Mouse (Mus musculus) kidney, postnatal 4 days (tissue): ENCODE results near the gene Olfr644.

Experiments
- DNase-seq, 2 experiments: peaks; one replicate each; pipeline ENCODE4 v3.0.0; 2021; ENCODE audit warnings: mixed read lengths in 2 of 2

Olfr644 gene

DNA sequence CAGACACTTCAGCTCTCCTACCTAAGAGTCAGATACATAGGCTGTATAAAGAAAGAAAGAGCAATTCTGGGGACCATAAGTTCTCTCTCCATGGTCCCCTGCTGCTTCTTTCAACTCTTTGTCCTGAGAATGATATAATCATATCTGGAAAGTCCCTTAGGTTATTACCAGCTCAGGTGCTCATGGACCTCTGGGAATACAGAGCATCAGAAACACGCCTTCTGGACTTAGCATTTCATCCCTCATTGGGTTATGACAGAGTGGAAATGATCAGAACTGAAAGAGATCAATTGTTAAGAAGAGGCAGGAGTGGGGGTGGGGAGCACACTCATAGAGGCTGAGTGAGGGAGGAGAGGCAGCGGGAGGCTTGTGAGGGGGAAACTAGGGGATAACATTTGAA lies at the start of gene Olfr644:
Gene Olfr644, minus strand, starts transcription at position 101 of the 400 bp plus-strand sequence.
- DNase-seq, result no peak

DNA sequence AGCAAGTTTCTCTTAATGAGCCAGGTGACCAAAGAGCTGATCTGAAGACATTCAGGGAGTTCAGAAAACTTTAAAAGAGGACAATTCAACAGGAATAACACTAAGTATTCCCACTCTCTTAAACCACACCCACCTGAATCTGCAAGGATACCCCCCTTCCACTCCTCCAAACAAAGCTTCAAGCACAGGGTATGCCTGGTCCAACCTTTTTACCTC lies 33.0 kb upstream of the Olfr644 start, which contains the start of gene Olfr646:
Gene Olfr646, plus strand, starts transcription at position 117 of the 216 bp plus-strand sequence.
- no peak for DNase-seq

DNA sequence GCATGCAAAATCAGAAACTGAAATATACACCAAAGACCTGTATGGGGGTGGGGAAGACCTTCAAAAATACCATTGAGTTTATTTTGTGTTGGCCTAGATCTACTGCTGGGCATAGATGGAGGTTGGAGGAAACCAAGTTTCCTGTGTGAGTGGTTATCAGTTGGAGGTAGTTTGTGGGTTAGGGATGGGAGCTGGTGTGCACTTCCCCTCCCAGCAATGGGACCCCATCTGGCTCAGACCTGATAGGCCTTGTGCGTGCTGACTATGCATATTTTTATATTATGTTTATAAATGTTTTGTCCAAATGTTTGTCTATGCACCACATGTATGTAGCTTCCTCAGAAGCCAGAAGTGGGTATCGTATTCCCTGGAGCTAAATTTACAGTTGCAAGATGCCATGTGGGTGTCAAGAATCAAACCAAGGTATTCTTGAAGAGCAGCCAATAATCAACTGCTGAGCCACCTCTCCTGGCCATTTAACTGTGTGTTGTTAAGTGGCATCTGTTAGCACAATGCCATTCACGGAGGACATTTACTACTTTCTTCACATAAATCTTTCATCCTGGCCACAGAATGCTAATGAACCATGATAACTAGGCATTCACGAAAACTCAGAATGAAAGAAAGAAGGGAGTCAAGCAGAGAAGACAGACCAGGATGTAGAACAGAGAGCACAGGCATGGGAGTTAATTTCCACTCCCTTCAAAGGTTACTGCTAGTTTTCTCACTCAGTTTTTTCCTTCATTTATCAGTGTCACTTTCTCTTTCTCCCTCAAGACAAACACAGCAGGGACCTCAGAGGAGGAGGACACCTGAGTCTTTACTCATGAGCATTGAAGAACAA lies 32.5 kb upstream of the Olfr644 start:
- no peak for DNase-seq

DNA sequence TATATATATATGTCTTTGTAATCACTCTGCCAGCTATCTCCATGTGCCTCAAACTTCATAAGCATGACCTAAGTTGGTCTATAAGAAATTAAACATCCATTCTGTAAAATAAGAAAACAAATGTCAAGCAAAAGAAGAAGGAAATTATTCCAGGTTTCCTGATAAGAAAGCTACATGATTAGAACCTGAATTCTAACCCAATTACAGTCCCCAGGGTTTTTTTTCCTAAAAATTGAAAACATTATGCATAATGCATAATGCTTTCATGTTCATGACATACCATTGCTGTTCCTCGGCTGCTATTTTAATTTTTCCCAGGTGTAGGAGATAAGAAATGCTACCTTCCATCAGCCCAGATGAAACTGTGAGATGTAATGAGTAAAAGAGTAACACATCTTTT lies 13.7 kb upstream of the Olfr644 start, which contains the start of gene Olfr645:
Gene Olfr645, minus strand, starts transcription at position 101 of the 400 bp plus-strand sequence.
- no peak for DNase-seq

DNA sequence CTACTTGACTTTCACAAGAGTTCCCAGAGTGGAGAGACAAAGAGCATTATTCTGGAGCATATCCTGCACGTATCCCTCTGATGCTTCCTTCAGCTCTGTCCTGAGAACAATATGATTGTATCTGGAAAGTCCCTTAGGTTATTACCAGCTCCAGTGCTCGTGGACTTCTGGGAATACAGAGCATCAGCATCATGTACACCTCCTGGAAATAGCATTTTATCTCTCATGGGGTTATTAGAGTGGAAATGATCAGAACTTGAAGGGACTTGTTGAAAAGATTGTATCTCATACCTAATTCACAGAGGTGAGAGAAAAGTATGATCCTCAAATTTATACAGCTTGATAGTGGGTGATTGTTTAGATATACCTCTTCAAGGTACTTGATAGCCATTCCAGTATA lies 10.3 kb downstream of the Olfr644 start, which contains the start of gene 4930516K23Rik:
Gene 4930516K23Rik, minus strand, starts transcription at position 101 of the 400 bp plus-strand sequence.
- no peak for DNase-seq

DNA sequence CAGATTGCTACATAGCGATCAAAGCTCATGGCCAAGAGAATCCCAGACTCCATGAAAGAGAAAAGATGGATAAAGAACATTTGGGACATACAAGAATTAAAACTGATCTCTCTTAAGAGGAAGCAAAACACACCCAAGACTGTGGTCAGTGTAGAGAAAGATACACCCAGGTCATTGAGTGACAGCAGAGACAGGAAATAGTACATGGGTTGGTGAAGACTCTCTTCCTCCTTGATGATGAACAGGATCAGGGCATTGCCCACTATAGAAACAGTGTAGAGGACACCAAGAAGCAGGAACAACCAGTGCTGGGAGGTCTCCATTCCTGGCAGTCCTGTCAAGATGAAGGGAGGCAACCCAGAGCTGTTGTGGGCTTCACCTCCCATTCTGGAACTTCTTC lies 12.5 kb downstream of the Olfr644 start:
- no peak for DNase-seq

DNA sequence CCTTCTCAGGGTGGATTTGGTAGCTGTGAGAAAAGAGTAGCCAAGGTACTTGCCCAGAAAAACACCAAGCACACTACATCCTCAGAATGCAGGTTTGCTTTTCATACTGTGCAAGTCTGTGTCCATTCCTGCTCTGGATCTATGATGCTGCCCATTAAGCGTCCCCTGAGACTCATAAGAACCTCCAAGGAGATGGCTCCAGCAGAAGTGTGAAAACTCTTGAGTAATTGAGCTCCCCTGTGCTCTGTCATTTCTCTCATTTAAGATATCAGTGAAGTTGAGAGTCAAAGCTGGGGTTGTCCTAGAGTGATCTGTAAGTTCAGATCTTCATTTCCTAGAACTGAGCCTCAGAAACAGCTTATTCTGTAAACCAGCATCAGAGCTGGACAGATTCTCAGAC lies 19.1 kb downstream of the Olfr644 start, which contains the start of gene Olfr642:
Gene Olfr642, minus strand, starts transcription at position 101 of the 400 bp plus-strand sequence.
- DNase-seq, result no peak

DNA sequence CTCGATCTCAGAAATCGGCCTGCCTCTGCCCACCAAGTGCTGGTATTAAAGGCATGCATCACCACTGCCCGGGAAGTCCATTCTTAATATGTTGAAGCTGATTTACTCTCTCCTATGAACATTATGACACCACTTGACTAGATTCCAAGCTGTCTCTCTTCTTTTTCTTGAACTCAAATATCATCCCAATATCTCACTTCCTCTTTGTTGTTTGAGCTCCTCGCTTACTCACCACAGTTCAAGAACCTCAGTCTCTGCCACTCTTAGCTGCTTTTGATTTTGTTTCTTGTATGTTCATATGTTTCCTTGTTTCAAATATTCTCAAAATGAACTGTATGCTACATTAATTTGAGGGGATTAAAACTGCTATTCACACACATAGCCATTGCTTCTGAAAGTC lies 20.9 kb downstream of the Olfr644 start:
- DNase-seq, result no peak

DNA sequence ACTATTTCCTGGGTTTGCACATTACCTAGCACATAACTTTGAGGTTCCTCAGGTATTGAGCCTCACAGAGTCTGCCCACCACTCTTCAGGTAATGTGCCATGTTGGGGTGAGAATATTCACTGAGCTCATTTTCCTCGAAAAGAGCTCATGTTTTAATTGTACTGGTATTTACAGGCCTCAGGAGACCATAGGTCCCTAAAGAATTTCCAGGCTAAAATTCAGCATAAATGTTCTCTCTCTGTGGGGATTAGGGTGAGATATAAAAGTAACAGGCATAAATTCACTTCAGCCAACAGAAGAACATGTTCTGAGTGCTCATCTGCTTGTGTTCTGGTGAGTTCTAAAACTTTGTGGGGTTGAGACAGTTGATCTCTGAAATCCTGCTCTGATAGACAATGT lies 36.5 kb downstream of the Olfr644 start, which contains the start of gene Olfr641:
Gene Olfr641, plus strand, starts transcription at position 301 of the 400 bp plus-strand sequence.
- DNase-seq, result no peak

DNA sequence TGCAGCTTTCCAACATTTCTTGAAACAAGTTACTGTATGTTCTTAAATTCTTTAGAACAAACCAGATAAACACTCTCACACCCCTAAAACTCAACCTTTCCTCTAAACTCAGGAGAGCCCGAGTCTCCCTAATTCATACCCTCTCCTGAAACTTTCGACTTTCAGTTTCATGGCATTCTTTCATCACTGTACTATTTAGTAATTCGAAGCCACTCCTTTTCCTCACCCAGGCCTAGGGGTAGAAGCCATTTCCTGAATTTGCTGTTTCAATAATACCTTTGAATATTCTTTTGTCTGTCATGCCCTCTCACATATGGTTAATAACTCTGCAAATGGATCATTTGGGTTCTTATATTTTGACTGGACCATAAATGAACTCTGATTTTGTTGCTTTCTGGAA lies 44.7 kb downstream of the Olfr644 start:
- no peak for DNase-seq

DNA sequence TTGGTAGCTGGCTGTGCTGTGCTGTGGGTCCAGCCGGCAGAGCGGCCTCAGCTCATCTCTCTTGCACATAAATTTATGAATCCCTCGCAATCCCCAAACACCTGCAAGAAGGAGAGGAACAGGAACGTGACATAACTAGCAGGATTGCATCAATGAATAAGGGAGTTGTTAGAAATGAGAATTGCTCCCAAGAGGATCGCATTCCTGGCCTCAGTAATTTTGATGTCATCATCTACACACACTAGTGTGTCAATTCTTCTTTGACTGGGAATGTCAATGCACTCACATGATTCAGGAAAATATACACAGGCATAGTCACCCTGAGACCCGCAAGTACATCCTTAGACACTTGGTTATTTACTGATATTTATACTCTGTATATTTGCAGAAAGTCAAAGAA lies 46.2 kb downstream of the Olfr644 start, which contains the start of gene Olfr640:
Gene Olfr640, minus strand, starts transcription at position 101 of the 400 bp plus-strand sequence.
- no peak for DNase-seq

DNA sequence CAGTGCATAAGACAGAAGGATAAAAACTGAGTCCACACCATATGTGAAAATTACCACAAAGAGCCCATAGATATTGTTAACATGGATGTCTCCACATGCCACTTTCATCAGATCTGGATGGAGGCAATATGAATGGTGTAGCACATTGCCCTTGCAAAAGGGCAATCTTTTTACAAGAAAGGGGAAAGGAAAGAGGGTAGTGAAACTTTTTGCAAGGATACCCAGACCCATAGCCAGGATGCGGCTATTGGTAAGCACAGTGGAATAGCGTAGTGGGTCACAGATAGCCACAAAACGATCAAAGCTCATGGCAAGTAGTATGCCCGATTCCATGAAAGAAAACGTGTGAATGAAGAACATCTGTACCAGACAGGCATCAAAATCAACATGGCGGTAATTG lies 50.0 kb downstream of the Olfr644 start:
- no peak for DNase-seq

DNA sequence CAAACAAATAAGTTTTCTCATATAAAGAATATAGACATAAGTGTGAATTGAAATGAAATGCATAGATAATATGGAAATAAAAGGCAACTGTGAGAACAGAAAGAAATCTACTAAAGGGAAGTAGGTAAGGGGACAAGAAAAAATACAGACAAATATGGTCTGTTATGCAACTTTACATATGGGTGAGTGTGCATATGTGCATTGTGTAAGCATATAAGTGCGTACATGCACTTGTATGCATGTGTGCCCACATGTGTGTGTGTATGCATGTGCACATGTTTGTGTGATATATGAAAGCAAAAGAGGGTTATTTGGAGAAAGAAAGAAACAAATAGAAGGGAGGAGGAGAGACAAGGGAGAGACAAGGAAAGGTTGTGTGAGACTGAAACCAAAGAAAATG lies 52.7 kb downstream of the Olfr644 start:
- no peak for DNase-seq

DNA sequence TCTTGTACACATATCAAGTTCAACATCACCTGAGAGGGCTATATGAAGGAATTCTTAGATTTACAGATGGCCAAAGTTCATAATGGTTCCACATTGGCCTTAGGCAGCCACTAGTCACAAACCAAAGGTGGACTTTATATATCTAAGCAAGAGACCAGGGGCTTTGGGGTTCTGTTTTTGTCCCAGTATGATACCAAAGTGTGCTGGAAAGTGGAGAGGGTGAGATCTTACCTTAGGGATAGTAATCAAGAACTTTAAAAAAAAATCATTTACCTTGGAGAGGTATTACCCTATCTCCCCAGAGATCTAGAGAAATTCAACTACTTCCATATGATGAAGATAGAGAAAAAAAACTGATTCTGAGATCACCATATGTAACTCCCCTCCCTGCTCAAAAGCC lies 54.5 kb downstream of the Olfr644 start, which contains the start of gene Olfr639:
Gene Olfr639, minus strand, starts transcription at position 101 of the 400 bp plus-strand sequence.
- no peak for DNase-seq
